Mouse (Mus musculus) MEL-GATA-1-ER (cell line): Measurements from ENCODE around the gene Smox.

Source experiments
- DNase-seq: peaks from one replicate; pipeline ENCODE4 v3.0.0-alpha.2; 2012; ENCODE audit warnings: low read depth; ENCODE audit errors: extremely low read depth

Gene Smox

DNA sequence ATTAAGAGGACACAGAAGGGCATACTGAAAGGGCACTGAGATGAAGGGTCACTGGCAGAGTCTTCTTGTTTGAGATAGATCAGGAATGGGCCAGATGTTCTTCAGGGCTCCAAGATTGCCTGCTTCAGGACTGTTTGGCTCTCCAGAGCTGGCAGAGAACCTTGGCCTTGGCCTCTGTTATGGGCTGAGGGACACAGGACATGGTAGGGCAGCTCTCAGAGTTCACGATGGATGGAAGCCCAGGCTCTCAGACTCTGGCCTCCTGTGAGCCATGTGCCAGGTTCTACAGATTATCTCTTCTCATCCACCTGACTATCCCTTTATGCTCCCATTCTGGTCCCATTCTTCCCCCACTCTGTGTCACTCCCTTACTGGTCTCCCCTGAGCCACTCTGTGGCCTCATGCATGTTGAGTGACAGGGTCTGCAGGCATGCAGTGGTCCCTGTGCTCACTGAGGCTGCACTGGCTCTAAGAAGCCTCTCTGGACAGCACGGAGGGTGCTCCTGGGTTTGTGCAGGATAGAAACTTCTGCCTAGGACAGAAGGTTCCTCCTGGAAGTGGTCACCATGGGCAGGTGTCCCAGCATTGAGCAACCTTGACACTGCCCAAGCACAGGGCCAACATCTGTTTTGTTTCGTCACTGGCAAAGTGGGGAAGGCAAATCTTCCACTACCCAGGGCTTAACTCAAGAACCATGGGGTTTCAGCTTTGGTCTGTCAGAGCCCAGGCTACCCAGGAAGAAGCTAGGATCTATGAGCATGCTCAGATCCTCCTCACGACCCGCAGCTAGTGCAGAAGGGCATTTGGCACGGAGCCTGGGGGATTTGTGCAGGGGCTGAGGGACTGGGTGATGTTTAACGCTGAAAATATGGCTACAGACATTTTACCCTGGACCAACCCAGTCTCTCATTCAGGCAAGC is 60.7 kb downstream of the Smox start:
- no peak for DNase-seq

DNA sequence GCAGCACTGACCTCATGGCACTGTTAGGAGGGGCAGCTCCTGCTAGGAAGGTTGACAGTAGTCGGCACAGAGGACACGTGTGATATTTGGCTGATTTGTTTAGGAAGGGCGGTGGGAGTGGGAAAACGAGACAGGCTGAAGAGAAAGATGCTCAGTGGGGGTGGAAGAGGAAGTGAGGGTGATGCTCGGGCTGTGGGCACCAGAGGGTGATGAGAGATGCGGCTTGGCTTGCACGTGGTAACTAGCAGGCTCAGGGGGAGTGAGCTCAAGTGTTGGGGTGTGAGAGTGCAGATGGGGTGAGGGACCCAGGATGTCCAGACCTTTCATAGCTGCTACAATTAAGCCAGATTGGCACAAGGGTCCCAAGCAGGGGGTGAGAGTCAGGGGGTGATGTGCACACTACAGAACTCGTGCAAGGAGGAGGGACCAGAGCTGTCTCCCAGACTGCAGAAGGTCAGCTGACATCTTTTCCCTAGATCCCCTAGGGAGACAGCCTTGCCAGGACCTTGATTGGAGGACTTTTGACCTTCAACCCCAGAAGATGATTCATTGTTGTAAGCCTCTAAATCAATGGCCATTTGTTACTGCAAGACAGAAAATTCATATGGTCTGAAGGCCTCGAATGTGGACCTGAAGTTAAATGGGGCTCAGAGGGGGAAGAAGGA is 61.6 kb downstream of the Smox start:
- DNase-seq = no peak

DNA sequence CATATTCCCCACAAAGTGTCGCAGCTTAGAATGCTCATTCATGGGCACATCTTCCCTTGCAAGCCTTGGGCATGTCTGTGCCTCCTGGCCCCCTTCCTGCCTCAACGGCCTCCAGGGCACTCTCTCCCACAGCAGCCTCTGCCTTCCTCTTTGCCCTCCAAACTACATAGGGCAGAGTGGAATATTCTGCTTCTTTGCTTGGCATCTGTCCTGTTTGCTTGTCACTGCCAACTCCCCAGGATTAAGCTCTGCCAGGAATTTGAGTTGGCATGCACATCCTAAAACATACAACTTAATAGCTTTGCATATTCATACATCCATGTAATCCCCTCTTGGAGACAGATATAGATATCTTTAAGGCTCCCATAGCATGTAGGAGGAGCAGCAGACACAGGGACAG is 66.6 kb downstream of the Smox start:
- no peak for DNase-seq

DNA sequence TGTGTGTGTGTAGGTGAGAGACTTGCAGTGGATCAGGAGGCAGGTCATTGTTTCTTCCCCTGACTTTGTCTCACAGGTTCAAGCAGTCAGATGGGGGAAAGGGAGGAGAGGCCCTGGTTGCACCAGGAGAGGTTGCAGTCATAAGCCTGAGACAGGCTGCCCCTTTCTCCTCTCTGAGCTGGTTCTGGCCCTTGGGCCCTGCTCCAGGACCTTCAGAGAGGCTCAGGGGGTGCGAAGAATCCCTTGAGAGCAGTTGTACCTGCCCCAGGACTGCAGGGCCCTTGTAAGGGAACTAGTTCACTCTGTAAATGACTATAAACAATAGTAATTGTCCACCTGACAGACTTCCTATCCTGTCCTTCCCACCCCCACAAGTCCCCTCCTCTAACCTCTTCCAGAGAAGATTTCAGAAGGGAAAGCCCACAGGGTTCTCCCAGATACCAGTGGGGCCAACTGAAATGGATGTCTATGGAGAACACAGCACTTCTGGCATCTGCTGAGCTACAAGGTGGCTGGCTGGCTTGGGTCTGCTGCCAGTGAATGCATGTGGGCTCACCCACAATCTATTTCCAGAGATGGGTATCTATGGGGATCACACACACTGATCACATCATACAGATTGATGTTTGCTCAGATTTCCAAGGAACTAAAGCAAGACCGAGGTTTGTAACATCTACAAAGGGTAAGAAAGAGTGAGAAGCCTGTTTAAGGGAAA is 69.1 kb downstream of the Smox start:
- no peak for DNase-seq

DNA sequence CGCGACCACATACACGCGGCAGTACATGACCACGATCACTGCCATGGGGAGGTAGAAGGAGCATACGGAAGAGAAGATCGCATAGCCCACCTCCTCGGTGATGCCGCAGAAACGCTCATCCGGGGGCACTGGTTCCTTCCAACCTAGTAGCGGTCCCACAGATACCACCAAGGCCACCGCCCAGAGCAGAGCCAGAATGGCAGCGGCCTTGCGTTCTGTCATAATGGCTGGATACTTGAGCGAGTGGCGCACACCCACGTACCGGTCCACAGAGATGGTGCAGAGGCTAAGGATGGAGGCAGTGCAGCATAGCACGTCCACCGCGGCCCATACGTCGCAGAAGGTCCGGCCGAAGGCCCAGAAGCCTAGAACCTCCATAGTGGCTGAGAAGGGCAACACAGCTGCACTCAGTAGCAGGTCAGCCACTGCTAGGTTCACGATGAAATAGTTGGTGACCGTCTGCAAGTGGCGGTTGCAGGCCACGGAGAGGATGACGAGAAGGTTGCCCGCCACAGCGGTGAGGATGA is 70.1 kb downstream of the Smox start:
- no peak for DNase-seq

DNA sequence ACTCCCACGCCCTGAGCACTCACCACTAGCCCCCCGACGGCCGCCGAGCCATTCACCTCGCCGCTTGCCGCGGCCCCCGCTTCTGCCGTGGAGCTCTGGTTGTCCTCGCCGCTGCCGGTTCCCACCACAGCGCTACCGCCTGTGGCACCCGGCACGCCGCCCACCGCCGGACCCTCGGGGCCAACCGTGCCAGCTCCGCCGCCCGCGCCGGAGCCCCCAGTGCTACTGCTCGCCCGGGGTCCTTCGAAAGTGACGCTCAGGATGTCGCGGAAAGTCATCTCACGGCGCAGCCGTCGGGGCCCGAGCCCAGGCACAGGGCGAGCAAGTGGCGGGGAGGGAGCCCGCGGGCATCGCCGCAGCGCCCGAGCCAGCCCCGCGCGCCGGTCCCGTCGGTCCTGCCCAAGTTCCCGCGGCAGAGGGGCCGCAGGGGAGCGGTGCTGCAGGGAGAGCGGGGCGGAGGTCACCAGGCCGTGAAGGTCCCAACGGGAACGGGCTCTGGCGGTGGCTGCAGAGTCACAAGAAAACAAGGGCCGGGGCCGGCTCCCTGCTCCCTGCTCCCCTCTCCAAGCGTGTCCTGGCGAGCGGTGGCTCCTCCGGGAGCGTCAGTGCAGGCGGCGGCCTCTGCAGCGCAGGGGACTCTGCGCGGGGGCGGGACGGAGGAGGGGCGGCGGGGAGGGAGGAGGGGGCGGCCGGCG is 70.7 kb downstream of the Smox start, which contains the start of gene Adra1d:
Adra1d (minus strand) TSS at position 393 of the 695 bp plus-strand sequence.
- no peak for DNase-seq

DNA sequence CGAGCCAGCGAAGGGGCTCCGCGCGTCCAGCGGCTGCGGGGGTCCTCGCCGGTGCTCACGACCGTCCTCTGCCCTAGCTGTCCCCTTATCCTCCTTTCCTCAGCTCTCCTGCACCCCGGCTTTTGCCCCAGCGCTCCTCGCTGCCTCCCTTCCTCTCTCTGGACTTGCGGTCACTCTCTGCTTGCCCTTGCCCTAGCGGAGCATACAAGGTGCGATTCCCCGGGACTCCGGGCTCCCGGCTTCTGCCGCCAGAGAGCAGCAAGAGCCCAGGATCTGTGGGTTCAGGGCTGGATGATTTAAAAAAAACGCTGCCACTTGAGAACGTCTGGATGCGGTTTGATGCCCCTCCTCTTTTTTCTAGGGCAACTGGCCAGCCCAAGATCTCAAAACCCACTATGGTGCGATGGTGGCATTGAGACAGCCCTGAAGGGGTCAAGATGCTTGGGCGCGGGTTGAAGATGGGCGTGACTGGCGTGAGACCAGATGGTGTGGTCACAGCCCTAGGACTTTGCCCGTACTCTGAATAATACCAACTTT is 71.4 kb downstream of the Smox start:
- no peak for DNase-seq
